Mouse (Mus musculus) frontal cortex, adult 2 months (tissue): ENCODE data around the gene Cdkal1. TPM values are rescaled to one million over a fixed set of nuclear protein-coding genes. Genes with fewer than 3 reads are reported as not detected.

Experiments used
- DNase-seq, 2 experiments: peaks; one replicate each; pipeline ENCODE4 v3.0.0; 2022; ENCODE audit warnings: low spot score in 1 of 2; ENCODE audit errors: extremely low spot score in 1 of 2
- polyA plus RNA-seq: library from polyadenylated mRNA; depleted of rRNA; stranded (reverse); fragments of >200 nt; gene quantifications from 2 replicates; pipeline ENCODE4 v1.2.3, GENCODE M21; 2012

Gene Cdkal1
- polyA plus RNA-seq, 1 experiment: 7.8 TPM

DNA sequence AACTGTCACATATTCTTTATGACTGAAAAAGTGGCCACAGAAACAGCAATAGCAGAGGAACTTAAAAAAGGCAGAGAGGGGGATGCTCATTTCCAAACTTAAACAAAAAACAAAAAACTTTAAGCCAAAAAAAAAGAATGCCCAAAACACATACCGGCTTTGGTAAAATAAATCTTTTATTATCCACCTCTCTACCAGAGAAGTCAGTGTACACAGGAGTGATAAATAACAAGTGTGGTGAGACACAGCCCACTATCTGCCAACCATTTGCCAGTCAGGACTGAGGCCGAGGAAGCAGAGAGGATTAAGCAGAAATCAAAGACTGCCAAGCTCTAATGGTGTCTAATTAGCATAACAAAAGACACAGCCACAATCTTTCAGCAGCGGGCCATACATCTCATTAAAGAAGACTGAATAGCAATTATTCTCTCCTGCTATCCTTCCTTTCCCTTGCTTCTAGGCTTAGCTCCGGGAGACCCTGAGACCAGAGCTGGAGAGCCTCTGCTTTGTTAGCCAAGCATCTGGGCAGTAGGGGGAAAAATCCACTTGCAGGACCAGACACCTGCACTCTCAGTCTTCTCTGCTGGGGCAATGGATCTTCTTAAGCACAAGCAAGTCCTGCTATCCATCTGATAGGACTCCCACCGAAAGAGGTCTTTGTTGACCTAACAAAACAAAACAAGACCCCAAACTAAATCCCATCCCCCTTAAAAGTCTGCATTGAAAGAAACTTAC, 484.6 kb downstream of the Cdkal1 start:
- peak in 1 of 2 experiments; percentile 20 for DNase-seq

DNA sequence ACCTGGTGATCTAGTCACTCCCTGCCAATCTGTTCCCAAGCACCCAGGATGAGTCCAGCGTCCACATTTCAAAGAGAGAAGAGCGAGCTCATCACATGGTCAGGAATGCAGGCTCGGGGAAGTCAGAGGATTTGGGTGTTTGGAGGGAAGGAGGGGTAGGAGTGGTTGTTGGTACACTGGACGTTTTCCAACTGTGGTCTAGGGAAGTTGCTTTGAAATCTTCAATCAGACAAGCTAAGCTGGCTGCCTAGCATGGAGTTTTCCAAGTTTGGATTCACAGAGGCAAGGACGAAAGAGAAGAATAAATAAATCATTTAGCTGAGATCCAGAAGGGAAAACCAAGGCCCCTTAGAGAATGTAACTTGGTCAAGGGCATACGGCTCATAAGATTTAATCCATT, 486.7 kb downstream of the Cdkal1 start:
- DNase-seq: no peak

DNA sequence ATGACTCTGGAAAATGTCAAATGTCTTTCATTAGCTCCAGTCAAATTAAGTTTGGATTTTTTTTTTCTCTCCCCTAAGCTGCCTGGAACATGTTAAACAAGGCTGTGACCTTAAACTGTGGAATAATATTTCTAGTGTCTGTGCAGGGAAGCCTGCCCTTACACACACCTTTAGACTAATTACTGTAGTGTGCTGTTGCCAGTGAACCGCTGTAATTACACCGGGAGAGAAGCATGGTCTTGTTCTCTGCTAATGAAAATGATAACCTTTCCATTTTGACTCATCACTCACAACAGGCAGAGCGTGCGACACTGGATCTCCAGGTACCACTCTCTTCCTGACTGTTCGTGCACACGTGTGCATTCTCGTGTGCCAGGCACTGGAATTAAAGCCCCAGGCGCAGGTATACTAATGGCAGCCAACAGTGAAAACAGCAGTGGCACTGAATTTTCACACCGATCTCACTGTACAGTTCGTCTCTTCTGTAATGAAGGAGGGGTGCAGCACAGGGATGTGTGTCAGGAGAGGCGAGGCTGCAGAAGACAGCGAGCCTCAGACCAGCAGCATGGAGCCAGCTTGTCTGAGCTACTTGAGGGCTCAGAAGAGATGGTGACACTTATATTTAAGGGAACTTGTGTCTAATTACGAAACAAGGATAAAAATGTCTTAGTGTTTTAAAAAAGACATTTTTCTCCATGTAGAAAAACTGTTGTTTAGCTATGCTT, 490.4 kb downstream of the Cdkal1 start:
- no peak for DNase-seq

DNA sequence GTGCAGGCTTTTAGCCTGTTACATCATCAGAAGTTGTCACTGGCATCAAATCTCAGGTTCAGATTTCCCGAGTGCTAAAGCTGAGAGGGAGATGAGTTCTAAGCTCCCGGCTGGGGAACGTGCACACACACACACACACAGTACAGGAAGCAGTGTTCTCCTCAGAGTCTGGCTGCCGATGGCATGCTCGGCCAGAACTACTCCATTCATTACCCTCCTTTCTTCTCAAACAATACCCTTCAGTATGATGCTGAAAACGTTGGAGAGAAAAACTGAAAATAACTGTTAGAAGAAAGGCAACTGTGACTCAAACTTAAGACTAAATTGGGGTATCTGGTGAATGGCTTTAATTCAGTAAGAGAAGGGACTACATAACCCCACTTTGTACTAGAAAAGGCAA, 491.5 kb downstream of the Cdkal1 start:
- no peak for DNase-seq

DNA sequence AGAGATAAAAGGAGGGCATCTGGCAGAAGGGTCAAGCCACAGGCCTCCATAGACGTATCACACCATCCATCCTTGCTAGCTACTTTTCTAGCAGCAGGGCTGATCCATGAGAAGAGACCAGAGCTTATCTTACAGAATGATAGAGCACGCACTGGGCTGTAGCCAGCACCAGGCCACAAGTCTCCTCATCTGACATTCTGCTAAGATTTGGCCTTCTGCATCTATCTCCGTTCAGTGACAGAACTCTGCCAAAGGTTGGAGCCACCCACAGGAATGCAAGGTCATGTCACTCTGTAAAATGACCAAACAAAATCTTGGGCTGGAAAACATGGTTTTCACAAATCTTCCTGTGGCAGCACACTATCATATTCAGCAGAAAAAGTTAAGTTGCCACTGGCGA, 493.6 kb downstream of the Cdkal1 start:
- no peak for DNase-seq

DNA sequence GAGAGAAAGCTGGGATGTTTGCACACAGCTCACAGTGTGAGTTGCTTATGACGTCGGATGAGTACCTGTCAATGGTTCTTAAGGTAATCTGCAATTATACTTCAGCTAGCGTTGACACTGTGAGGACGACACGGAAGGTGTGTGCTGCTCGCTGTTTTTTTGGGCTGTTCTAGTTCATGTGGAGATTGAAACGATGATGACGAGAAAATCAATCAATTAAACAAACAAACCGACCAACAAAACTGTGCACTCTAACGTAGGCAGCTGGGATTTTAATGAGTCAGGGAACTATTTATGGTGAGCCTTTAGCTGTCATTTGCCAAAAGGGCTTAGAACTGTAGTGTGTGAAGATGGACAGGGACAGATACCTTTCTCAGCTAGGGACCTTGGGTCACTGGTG, 494.6 kb downstream of the Cdkal1 start:
- DNase-seq: no peak

DNA sequence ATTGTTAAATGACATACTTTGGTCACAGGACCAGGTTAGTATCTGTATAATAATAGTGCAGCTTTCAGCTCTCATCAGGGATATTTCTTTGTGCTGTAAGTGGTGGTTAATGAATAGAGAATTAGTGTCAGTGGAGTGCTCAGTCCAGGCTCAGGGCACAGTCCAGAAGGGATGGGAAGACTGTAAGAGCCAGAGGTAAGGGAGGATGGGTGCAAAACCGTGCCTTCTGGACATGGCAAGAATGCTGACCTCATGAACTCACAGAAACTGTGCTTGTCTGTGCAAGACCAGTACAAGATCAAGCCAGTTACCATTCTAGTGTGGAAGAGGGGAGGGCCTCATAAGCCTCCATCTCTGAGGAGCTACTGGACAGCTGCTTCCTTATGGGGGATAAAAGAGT, 496.1 kb downstream of the Cdkal1 start:
- DNase-seq: no peak

DNA sequence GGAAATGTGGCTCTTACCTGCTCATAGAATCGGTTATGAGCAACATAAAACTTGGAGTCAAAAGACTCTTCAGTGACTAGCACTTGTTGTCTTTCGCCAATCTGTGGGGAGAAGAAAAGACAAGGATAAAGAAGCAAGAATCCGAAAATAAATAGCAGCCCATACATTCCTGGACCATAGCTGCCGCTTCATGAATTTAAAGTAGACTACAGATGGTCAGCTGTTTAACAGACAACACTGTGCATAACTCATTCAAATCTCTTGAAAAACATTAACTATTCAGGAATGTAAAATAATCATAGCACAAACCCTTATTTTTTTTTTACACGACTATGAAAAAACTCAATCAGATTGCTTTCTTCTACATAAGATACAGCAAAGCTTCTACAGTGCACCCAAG, 498.0 kb downstream of the Cdkal1 start:
- no peak for DNase-seq

DNA sequence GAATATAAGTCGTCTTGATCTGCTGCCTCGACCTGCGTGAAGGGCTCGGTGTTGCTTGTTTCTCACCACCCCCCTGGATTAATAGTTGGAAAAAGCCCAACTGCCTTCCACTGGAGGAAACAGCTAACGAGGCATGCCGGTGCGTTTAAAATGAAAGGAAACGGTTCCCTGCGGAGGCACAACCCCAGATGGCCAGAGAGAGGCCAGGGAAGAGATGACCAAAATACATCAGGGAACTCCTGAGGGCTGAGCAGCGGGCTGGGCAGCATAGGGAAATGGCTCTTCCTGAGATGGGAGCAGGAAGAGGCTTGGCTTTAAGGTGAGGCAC, 499.4 kb downstream of the Cdkal1 start:
- DNase-seq: no peak

DNA sequence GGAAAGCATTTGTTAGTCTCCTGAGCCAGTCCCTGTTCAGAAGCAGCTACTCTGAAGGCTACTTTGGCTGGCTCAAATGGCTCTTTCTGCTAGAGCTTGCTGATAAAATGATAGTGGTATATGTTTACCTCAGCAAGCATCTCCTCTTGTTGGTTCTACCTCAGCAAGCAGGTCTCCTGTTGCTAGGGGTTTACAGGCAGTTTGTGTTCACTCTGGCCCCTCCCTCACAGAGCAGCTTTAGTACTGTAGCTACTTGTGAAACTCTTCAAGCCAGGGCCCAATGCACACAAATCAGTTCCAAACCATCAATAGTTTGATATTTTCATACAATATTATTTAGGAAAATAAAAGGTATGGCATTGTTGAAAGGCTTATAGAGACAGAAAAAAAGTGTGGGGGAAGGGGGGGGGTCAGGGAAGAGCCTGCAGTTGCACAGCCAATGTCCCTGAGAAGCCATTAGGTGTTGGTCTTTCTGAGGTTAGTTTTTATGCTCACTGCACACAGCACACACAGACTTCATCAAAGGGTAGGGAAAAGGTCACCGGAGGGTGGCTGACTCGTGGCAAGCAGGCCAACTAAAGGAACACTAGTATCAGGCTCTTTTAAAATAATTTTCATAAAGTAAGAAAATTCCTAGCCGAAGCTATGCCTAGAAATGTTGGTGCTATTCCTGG, 499.9 kb downstream of the Cdkal1 start:
- no peak for DNase-seq

DNA sequence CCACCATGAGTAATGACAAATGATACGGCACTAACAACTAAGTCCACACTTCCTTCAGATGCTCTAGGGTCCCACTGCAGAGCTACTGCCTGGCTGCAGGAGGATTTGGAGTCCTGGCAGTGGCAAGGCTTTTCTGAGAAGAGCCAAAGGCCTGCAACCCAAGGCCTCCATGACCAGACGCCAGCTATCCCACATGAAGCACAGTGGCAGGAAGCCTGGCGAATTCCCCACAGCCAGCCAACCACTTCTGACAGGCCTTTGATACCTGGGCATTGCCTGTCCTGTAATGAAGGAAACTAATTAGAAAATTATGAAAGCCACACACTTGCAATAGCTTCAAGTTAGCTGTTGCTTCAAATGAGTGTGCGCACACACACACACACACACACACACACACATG, 500.5 kb downstream of the Cdkal1 start:
- no peak for DNase-seq

DNA sequence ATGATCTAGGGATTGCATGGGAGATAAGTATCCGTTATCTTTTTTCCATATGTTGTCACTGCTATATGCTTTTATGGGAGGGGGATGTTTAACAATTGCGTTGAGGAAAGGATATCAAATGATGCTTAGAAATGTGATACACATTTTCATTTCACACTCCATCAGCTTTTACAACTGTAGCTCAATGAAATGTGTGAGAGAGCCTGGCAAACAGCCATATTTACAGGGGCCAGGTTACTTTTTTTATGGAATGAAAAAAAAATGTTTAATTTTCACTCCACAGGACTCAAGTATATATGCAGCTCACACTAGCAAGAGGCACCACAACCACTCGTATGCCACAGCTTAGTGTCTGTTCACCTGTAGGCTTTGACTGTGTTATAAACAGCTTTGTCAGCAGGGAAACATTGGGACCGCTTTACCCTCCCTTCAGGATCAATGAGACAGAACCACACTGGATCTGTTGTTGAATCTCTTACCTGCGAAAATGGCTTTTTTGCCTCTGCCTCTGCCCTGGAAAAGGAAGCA, 501.5 kb downstream of the Cdkal1 start:
- DNase-seq: no peak

DNA sequence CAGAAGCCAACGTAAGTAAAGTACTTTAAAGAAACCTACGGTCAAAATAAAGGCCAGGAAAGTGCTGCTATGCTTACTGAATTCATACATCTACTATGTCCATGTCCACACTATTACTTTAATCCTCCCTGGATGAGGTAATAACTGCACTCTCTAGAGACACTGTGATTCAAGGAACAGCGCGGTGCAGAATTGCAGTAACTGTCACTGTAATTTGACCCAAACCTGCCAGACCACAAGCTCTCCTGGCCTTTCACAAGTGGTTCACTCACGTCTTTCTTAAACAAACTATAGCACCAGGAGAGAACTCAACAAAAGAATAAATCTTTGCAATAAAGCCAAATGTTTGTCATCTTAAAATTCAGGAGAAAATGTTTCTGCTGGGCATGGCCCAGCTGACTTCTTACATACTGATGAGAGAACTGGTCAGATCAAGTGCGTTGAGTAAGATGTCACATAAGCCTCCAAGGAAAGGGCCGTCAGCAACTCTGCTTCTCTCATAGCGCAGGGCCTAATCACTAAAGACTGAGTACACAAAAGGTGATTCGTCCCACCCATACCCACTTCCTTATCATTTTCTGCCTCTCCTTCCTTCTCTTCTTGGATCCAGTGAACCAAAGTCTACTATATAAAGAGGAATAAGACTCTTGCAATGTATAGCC, 504.3 kb downstream of the Cdkal1 start:
- DNase-seq: no peak

DNA sequence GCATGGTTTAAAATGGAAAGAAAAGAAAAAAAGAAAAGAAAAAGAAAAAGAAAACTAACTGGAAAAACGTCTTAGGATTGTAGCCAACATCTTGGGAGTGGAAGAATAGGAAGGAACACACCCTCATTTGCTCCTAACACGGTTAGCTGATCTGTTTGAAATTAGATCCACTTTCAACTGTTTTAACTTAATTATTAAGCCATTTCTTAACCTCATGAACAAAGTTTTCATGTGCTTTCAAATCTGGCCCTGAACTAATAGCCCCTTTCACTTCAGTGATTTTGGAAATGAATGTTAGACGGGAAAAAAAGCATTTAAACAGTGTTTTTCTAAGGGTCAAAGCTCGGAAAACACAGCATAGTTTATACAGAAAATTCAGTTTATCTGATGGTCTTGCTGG, 505.5 kb downstream of the Cdkal1 start:
- DNase-seq: no peak

DNA sequence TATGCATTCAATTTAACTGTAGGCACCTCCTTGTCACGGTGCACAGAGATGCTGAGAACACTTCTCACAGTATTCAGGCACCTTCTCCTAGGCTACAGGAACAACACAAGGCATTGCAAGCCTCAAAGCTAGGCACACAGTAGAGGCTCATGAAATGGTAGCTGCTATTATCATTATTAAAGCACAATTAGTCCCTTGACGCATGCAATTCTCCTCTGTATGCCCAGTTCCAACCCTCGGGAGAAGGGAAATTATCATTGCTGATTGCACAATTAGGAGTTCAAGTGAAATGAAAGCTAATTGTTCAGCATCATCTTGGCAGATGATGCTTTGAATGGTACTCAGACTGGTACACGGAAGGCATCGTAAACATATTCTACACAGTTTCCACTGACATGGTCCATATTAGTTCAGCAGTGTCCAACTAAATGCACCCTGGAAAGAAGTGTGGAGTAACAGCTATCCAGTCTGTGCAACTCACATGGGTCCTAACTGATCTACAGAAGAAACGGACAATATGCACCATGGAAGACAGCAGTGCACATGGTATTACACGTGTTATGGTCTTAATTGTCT, 506.0 kb downstream of the Cdkal1 start:
- DNase-seq: no peak

DNA sequence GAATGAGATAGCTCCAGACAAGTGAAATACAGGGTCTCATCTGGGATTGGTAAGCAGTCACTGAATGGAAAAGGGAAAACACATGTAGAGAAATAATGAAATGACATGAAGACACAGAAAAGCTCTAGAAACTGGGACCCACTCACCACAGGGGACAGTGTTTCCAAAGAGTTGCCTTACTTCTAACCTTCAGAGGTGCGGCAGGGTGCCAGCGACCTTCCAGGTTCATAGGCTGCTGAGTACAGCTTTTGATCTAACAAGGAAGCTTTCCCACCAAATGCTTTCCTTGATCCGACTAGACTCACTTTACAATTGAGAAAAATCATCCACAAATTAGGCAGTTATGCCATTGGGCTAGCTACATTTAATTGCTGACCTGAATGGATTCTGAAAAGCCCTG, 507.1 kb downstream of the Cdkal1 start:
- DNase-seq: no peak

DNA sequence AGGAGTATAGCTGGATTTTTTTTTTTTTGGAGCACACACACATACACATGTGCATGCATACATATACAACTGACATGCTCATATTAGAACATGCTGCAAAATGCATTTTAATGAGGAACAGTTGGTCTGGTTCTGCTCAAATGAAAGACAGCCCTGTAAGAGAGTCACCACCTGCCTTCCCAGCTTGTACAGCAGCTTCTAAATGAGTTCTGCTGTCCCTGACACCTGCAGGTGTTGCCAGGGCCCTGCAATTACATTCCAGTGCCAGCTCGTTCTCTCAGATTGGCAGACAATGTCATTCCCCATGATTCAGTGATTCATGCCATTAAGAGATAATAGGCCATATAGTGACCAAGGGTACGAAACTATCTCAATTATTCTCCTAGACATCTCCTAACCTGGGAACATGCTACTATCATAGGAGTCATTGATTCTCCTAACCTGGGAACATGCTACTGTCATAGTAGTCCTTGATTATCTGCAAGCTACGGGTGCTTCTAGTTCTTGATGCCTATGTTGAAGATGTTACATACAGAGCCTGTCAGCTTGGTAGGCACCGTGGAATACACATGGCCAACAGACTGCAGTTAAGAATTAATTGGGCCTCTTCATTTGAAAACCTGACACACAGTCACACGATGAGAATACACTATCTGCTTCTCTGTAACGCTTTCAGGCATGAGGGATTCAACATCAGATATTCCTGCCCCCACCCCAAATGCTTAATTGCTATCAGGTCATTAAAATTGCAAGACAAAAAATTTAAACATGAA, 522.6 kb downstream of the Cdkal1 start:
- DNase-seq: no peak

DNA sequence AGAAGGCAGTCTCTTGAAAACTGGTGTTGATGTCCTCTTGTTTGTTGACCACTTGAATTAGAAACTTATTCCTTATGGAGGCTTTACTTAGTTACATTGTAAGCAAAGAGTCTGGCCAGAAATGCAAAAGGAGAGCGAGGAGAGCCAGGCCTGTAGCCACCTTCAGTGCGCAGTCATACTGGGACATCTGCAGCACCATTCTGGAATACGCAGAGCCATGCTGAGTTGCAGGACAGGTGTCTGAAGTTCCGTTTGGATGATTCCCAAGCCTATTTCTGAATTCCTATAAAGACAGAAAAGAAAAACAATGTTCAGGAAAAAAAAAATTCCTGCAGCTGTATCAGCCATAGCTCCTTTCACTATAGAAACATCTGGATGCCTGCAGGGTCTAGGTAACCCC, 529.5 kb downstream of the Cdkal1 start:
- no peak for DNase-seq

DNA sequence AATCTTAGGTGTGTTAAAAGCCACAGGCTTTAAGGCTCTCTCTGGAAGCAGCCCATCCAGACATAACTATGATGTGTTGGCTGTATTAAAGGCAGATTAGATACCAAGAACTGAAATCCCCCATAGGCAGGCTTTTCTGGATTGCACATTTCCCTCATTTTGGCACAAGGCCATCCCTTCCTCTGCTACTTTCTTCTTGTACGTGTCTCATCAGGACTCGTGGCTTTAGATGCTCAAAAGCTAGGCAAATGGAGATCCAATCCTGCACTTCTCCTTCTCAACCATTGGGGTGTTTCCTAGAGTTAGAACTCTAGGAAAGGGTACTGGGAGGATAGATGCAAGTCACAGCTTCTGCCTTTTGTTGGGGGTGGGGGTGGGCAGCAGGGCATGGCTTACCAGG, 535.1 kb downstream of the Cdkal1 start:
- DNase-seq: no peak

DNA sequence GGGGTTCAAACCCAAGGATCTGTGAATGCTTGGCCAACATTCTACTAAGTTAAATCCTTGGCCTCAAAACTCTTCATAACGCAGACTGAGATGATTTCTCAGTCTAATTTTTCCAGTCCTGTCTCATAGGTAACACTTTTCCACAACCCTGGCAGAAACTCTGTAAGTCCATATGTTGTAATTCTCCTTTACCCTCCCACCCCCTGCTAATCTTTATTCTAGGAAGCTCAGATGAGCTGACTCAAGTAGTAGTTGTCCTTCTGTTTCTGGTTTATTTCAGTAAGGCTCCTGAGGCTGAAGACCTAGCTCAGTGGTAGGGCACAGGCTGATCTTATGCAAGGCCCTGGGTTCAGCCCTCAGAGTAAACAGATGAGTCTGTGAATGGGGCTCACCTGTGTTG, 537.8 kb downstream of the Cdkal1 start:
- peak; percentile 31 to 41 for DNase-seq
